Mouse (Mus musculus) embryonic stem cell, embryonic (primary cell): ENCODE results near the gene Gm17581.

Source experiments
- CTCF ChIA-PET, 4 experiments: fragments of 300-600 bp in 2 of 4; fragments of 350-600 bp in 2 of 4; sonication (Branson Sonifier 250); formaldehyde crosslinking; loops; one replicate each; lab custom pipeline; 2022; ENCODE audit warnings: inconsistent platforms in 2 of 4; lab: Charles Lee
- POLR2A ChIA-PET, 4 experiments: fragments of 300-600 bp in 2 of 4; fragments of 350-600 bp in 2 of 4; sonication (Branson Sonifier 250); formaldehyde crosslinking; loops; one replicate each; lab custom pipeline; 2022; ENCODE audit warnings: antibody characterized with exemption in 4 of 4, inconsistent platforms in 1 of 4; lab: Charles Lee

Gm17581 gene

DNA sequence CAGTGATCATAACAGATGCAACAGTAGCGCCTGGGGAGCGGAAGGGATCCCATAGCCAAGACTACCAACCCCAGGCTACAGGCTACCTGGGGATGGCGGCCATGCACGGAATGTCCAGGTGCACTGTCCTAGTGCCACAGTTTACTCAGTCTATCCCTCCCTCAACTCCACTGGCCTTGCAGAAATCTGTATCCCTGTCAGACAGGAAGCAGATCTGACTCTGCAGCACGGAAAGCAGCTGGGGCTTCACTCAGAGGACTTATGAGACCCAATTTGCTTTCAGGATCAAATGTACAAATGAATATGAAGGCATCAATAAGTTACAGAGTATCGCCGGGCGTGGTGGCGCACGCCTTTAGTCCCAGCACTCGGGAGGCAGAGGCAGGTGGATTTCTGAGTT lies 47.9 kb downstream of the Gm17581 start:
- POLR2A ChIA-PET = interaction anchor here in 2 of 4 experiments (1.2 to 2.0 kb wide), 2 partner anchors 8 kb away, joined by 3 to 4 read pairs; no protein-coding TSS in a partner anchor

DNA sequence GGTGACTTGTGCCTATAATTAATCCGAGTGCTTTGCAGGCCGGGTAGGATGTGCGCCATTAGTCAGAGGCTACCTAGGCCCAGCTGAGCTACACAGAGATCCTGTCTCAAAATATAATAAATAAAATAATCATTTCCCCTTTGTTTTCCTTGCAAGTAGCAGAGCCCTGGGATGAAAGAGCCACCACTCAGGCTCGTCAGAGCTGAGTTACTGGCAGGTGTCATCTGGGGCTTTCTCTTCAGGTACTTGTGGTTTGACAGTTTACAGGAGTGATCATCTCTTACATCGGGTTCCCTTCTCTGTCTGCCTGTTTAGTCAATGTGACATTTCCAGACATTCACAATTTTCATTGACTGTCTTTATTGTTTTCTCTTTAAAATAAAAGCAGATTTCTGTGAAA lies 49.1 kb downstream of the Gm17581 start:
- CTCF ChIA-PET = interaction anchor here in 2 of 4 experiments (0.7 to 0.8 kb wide), 3 partner anchors 9 to 10 kb away, joined by 3 to 5 read pairs (median 3); no protein-coding TSS in a partner anchor

More for the DNA sequence above, 47.9 kb downstream of the Gm17581 start:
- CTCF ChIA-PET = no interaction called here

More for the DNA sequence above, 49.1 kb downstream of the Gm17581 start:
- POLR2A ChIA-PET = interaction anchor here in 3 of 4 experiments (0.8 to 2.0 kb wide), 5 partner anchors 9 to 56 kb away, joined by 3 to 5 read pairs (median 4); no protein-coding TSS in a partner anchor
